Mouse (Mus musculus) olfactory bulb, adult 2 months (tissue): ENCODE measurements around the gene Capn2. TPM values are rescaled to one million over a fixed set of nuclear protein-coding genes. Genes with fewer than 3 reads are reported as not detected.

Source experiments
- H3K27ac ChIP-seq: fragments of 200-500 bp; 2 replicates; pipeline ENCODE4 v1.5.1; 2012; ENCODE audit warnings: low read depth, low read length; ENCODE audit not compliant: insufficient read depth
- H3K4me1 ChIP-seq: fragments of 200-500 bp; 2 replicates; pipeline ENCODE4 v1.6.1; 2012; ENCODE audit warnings: low read length; ENCODE audit not compliant: control insufficient read depth, insufficient read depth
- H3K4me3 ChIP-seq: fragments of 200-500 bp; 2 replicates; pipeline ENCODE4 v1.5.1; 2012; ENCODE audit warnings: mild to moderate bottlenecking, low read depth, low read length, moderate library complexity; ENCODE audit not compliant: insufficient read depth
- CTCF ChIP-seq: fragments of 200-500 bp; IDR thresholded peaks from 2 replicates; pipeline ENCODE4 v1.5.1; 2012; ENCODE audit warnings: low read depth, mild to moderate bottlenecking, low read length, moderate library complexity; ENCODE audit not compliant: insufficient read depth
- POLR2A ChIP-seq: fragments of 200-500 bp; IDR thresholded peaks from 2 replicates; pipeline ENCODE4 v1.6.1; 2012; ENCODE audit warnings: mild to moderate bottlenecking, low read depth, low read length, moderate library complexity; ENCODE audit not compliant: insufficient read depth
- WGBS: fragments of 180-500 bp; shearing (Covaris S2); methylation state at CpG from one replicate; pipeline ENCODE4 v1.1.7; 2018; 5-methylcytosine and 5-hydroxymethylcytosine counted together
- polyA plus RNA-seq: library from polyadenylated mRNA; stranded (reverse); fragments of >200 nt; gene quantifications from 2 replicates; pipeline ENCODE4 v1.2.4, GENCODE M21; 2012; ENCODE audit warnings: low replicate concordance; ENCODE audit not compliant: missing spikeins, insufficient read depth, insufficient read length

Capn2 gene
- polyA plus RNA-seq, 1 experiment = not detected

- Histone ChIP-seq H3K4me1 (peaks cover 8% of the 10 kb centered on the region; the same call in 1 of the 2 replicates), H3K27ac (peak overlapping the region; percentile 23; the same call in 1 of the 2 replicates)
- TF ChIP-seq POLR2A (no peak), CTCF (no peak)
These were observed 77.7 kb downstream of the Capn2 start for GRCm38 (mm10) chr1:182439546-182440222.

DNA sequence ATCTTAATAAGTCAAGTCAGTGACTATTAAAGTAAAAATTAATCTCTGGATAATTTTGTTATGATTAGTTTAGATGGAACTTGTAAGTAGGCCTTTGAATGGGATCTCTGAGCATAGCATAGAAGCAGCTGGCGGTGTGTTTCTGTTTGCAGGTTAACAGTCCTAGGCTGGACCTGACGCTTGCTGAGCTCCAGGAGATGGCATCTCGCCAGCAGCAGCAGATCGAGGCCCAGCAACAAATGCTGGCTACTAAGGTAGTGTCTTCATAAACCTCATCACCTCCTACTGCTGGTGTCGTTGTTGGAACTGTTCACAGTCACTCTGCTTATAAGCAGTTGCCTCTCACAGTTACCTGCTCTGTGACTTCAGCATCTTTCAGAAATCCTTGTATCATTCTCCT lies 80.7 kb downstream of the Capn2 start:
- WGBS = 68% methylated on average over 5 of the region's 5 CpGs
- Histone ChIP-seq H3K4me3 (no peak overlapping the region), H3K4me1 (peaks cover 3% of the 10 kb centered on the region; the same call in 1 of the 2 replicates), H3K27ac (no peak overlapping the region)
- no peak for TF ChIP-seq POLR2A
- no peak for TF ChIP-seq CTCF

More at GRCm38 (mm10) chr1:182439546-182440222, 77.7 kb downstream of the Capn2 start:
- WGBS = 69% methylated on average over 5 of the region's 5 CpGs
- no peak overlapping the region for H3K4me3 ChIP-seq

- Histone ChIP-seq H3K4me3 (no peak overlapping the region), H3K4me1 (peaks cover 5% of the 10 kb centered on the region), H3K27ac (no peak overlapping the region)
- TF ChIP-seq CTCF (no peak), POLR2A (no peak)
- WGBS = 75% methylated on average over 3 of the region's 3 CpGs
These were observed 85.3 kb downstream of the Capn2 start for GRCm38 (mm10) chr1:182432059-182432458.

DNA sequence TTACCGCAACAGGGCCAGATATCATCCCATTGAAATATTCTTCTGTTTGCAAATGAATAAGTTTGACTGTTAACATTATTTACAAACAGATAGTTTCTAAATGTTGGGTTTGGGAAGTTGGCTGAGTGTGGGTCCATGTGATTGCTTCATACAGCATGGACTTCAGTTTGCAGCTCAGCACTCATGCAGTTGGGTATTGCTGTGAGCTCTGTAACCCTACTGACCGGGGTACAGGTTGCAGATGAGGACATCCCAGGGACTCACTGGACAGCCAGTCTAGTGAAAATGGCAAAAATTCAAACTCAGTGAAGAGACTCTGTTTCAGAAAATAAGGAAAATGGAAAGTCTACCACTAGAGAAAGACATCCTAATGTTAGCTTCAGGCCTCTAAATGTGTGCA lies 86.7 kb downstream of the Capn2 start:
- TF ChIP-seq POLR2A (no peak), CTCF (no peak)

DNA sequence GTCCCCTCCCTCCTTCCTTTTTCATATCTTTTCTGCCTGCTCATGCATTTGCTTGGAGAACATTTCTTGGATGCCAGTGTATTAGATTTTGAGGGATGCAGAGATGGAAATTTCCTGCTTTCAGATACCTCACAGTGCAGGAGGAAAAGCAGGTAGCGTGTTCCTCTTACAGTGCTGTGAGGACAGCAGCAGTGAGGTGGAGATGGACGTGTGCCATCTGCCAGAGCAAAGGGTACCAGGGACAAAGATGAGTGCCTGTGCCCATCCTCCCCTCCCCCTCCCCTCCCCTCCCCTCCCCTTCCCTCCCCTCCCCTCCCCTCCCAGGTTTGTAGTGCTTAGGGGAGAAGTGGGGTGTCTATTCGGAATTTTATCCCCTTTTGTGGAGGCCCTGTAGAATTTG lies 87.6 kb downstream of the Capn2 start:
- peaks cover 10% of the 10 kb centered on the region for H3K4me1 ChIP-seq
- no peak overlapping the region for H3K4me3 ChIP-seq
- H3K27ac ChIP-seq = no peak overlapping the region
- TF ChIP-seq CTCF (no peak), POLR2A (no peak)
- WGBS = 86% methylated on average over 3 of the region's 3 CpGs

More for the DNA sequence above, 86.7 kb downstream of the Capn2 start:
- Histone ChIP-seq H3K4me1 (peaks cover 10% of the 10 kb centered on the region), H3K27ac (no peak overlapping the region), H3K4me3 (no peak overlapping the region)
- 95% methylated on average over 2 of the region's 2 CpGs for WGBS

DNA sequence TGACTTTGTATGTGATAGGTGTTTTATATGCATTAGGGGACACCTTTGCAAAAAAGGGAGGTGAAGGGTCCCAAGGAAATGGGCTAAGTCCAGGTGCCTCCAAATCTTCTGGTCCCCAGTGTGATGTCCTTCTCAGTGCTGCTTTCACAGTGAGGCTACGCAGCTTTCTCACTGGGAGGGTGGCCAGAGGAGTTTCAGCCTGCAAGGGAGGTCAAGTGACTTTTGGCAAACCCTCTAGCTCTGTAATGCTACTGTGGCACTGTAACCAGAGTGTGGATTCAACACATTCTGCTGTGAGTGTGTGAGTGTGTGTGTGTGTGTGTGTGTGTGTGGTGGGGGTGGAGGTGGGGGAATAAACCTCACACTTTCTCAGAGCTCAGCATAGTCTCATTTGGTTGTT lies 90.0 kb downstream of the Capn2 start:
- WGBS = 66% methylated on average over 1 of the region's 1 CpGs

GRCm38 (mm10) chr1:182426444-182426843 lies 91.0 kb downstream of the Capn2 start:
- peaks cover 8% of the 10 kb centered on the region for H3K4me1 ChIP-seq
- WGBS = 44% methylated on average over 2 of the region's 2 CpGs
- no peak overlapping the region for H3K27ac ChIP-seq
- H3K4me3 ChIP-seq = no peak overlapping the region
- TF ChIP-seq CTCF (no peak), POLR2A (no peak)

More for the DNA sequence above, 90.0 kb downstream of the Capn2 start:
- H3K27ac ChIP-seq = no peak overlapping the region
- H3K4me1 ChIP-seq = peaks cover 10% of the 10 kb centered on the region
- H3K4me3 ChIP-seq = no peak overlapping the region
- TF ChIP-seq CTCF (no peak), POLR2A (no peak)

DNA sequence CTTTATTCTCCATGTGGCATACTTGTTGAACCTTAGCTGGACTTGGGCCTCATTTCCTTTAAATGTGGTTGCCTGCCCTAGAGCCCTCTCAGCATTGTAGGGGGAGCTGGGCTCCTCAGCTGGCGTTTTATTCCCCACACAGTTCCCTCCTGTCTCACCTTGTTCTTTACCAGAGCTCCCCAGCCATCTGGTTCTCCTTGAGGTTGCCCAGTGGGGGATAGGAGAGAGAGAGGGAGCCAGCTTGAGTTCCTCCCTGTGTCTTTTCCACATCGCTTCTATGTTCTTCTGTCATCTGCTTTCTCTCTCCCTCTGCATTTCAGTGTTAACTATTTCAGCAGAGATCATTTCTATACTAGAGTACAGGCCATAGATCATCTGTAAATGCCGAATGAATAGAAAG lies 92.2 kb downstream of the Capn2 start:
- no peak overlapping the region for H3K27ac ChIP-seq
- H3K4me1 ChIP-seq = peaks cover 11% of the 10 kb centered on the region
- 86% methylated on average over 3 of the region's 3 CpGs for WGBS
- no peak for TF ChIP-seq POLR2A
- no peak for TF ChIP-seq CTCF
- no peak overlapping the region for H3K4me3 ChIP-seq

DNA sequence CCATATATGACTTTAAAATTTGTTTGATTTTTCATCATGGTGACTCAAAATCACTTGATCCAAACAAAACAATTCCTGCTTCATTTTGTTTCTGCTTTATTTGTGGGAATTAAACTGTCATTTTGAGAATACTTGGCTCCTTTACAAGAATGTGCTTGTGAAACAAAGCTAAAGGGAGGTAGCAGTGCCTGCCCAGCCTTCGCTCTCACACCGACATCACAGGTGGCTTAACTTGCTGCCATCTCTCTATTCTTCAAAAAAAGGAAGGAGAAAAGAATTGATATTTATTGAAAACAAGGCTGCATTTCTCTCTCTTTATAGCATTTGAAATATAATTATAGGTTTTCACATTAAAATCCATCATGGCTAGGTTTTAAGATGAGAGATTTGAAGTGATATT lies 93.1 kb downstream of the Capn2 start:
- no peak for TF ChIP-seq CTCF
- TF ChIP-seq POLR2A = no peak
- Histone ChIP-seq H3K4me1 (peaks cover 13% of the 10 kb centered on the region), H3K4me3 (no peak overlapping the region), H3K27ac (no peak overlapping the region)
- 56% methylated on average over 2 of the region's 2 CpGs for WGBS

DNA sequence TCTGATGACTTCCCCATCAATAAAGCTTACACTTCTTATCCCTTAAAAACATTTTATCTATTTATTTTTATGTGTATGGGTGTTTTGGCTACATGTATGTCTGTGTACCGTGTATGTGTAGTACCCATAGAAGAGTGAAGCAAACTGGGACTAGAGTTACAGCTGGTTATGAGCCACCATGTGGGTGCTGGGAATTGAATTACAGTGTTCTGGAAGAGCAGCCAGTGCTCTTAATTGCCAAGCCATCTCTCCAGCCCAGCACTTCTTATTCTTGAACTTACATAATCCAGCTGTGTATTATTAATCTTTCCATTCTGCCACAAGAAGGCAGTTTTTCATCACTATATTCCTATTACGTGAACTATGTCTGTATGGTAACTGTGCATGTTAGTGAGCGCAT lies 97.9 kb downstream of the Capn2 start:
- no peak for TF ChIP-seq CTCF
- no peak for TF ChIP-seq POLR2A
- WGBS = 72% methylated on average over 3 of the region's 3 CpGs
- Histone ChIP-seq H3K4me1 (peaks cover 12% of the 10 kb centered on the region), H3K4me3 (no peak overlapping the region), H3K27ac (no peak overlapping the region)

Other genes starting within 250 kb of the Capn2 start
- gene Degs1, start 234.8 kb downstream of the Capn2 start, polyA plus RNA-seq = not detected in 2 replicates
- not detected in 2 replicates for gene Fbxo28, start 176.0 kb downstream of the Capn2 start, polyA plus RNA-seq
- not detected in 2 replicates for gene Trp53bp2, start 108.4 kb downstream of the Capn2 start, polyA plus RNA-seq
- gene Capn8, start 47.4 kb upstream of the Capn2 start, polyA plus RNA-seq = not detected in 2 replicates
- not detected in 2 replicates for gene Ccdc185, start 231.6 kb upstream of the Capn2 start, polyA plus RNA-seq
- not detected in 2 replicates for gene Susd4, start 246.3 kb upstream of the Capn2 start, polyA plus RNA-seq